Mouse (Mus musculus) ES-E14 (cell line): ENCODE results near the gene Pstpip1. TPM values are rescaled to one million over a fixed set of nuclear protein-coding genes. Genes with fewer than 3 reads are reported as not detected.
A peak's percentile ranks its signal among the peaks of the same experiment; 100 is the strongest.

ENCODE experiments used
- DNase-seq: peaks from one replicate; pipeline ENCODE4 v3.0.0-alpha.2; 2013; ENCODE audit warnings: low read depth, low spot score
- H3K27ac ChIP-seq: 2 replicates; pipeline ENCODE4 v1.5.1; 2012; ENCODE audit warnings: low read depth, mild to moderate bottlenecking, low read length, moderate library complexity, mixed read lengths; ENCODE audit not compliant: poor library complexity, insufficient read depth, severe bottlenecking
- H3K36me3 ChIP-seq: 2 replicates; pipeline ENCODE4 v1.6.1; 2012; ENCODE audit warnings: mild to moderate bottlenecking, low read length, moderate library complexity, mixed read lengths; ENCODE audit not compliant: control insufficient read depth, poor library complexity, insufficient read depth, severe bottlenecking
- H3K4me1 ChIP-seq, 2 experiments: fragments of 150-350 bp in 1 of 2; sonication (generic) in 1 of 2; 2 replicates each; pipeline ENCODE4 v1.6.1; 2012; ENCODE audit warnings: low read length in 2 of 2, mild to moderate bottlenecking in 1 of 2, mixed read lengths in 1 of 2; ENCODE audit not compliant: control insufficient read depth in 2 of 2, insufficient read depth in 2 of 2, poor library complexity in 1 of 2
- H3K4me3 ChIP-seq, 2 experiments: fragments of 150-350 bp in 1 of 2; sonication (generic) in 1 of 2; 2 replicates each; pipeline ENCODE4 v1.5.1; 2012; ENCODE audit warnings: low read length in 2 of 2, low read depth in 1 of 2, mild to moderate bottlenecking in 1 of 2, mixed read lengths in 1 of 2; ENCODE audit not compliant: insufficient read depth in 1 of 2, poor library complexity in 1 of 2, severe bottlenecking in 1 of 2
- H3K9ac ChIP-seq: 2 replicates; pipeline ENCODE4 v1.6.1; 2012; ENCODE audit warnings: low read depth, mild to moderate bottlenecking, low read length, mixed read lengths; ENCODE audit not compliant: poor library complexity, insufficient read depth, severe bottlenecking
- H3K9me3 ChIP-seq: fragments of 150-350 bp; sonication (generic); 2 replicates; pipeline ENCODE4 v1.6.1; 2012; ENCODE audit warnings: low read depth, mild to moderate bottlenecking, low read length; ENCODE audit not compliant: control insufficient read depth, insufficient read depth
- CHD2 ChIP-seq: IDR thresholded peaks from 2 replicates; pipeline ENCODE4 v1.6.1; 2014; ENCODE audit warnings: mild to moderate bottlenecking, low read depth, low read length, inconsistent platforms
- HCFC1 ChIP-seq: IDR thresholded peaks from 2 replicates; pipeline ENCODE4 v1.6.1; 2012; ENCODE audit warnings: low read length, inconsistent platforms, borderline replicate concordance; ENCODE audit not compliant: insufficient read depth
- MAFK ChIP-seq: IDR thresholded peaks from 2 replicates; pipeline ENCODE4 v1.6.1; 2014; ENCODE audit warnings: mild to moderate bottlenecking, low read depth, low read length, inconsistent platforms; ENCODE audit not compliant: insufficient read depth
- ZC3H11A ChIP-seq: IDR thresholded peaks from 2 replicates; pipeline ENCODE4 v1.6.1; 2012; ENCODE audit warnings: low read depth, mild to moderate bottlenecking, inconsistent platforms, low read length, borderline replicate concordance
- ZNF384 ChIP-seq: IDR thresholded peaks from 2 replicates; pipeline ENCODE4 v1.6.1; 2012; ENCODE audit warnings: low read depth, low read length, inconsistent platforms
- in situ Hi-C, 2 experiments: fragments of 600-800 bp; cut with MboI; formaldehyde crosslinking; loops; one replicate each; pipeline ENCODE4 v1.15.1; 2025; ENCODE audit warnings: low sequenced_read_pairs in 2 of 2, inconsistent platforms in 1 of 2; ENCODE audit not compliant: unreplicated experiment in 2 of 2
- total RNA-seq: library from RNA; depleted of rRNA; stranded (reverse); fragments of 300-350 nt; gene quantifications from 2 replicates; pipeline ENCODE4 v1.2.3, GENCODE M21; 2012; rRNA removed

Pstpip1 gene
- 10.4 and 10.5 TPM in 2 replicates for total RNA-seq

GRCm38 (mm10) chr9:56089778-56090520, at the start of gene Pstpip1:
Pstpip1 (plus strand) TSS chr9:56089962.
- Histone ChIP-seq H3K36me3 (no peaks in the 10 kb centered on the region), H3K4me3 (peak within 1 kb of the TSS; percentile 62 to 66), H3K9ac (peak within 1 kb of the TSS; percentile 65), H3K27ac (0 out of 2 replicates have a peak within 1 kb of the TSS, but pooled peaks have one; percentile 9), H3K4me1 (peaks cover 0 to 14% of the 10 kb centered on the region in 2 experiments; a peak in 2 of 4 replicates), H3K9me3 (no peaks in the 10 kb centered on the region)
- DNase-seq, result peak; percentile 34
- in situ Hi-C loops, result no loop called here
- TF ChIP-seq MAFK (no peak), ZC3H11A (no peak), CHD2 (no peak), ZNF384 (no peak), HCFC1 (no peak)

- Histone ChIP-seq H3K9ac (peak within 1 kb of the TSS; percentile 82), H3K4me3 (peak within 1 kb of the TSS; percentile 85 to 86), H3K4me1 (0 out of 4 replicates have a peak, but pooled peaks cover 0 to 2% of the 10 kb centered on the region in 2 experiments), H3K36me3 (no peaks in the 10 kb centered on the region), H3K27ac (no peak within 1 kb of the TSS), H3K9me3 (no peaks in the 10 kb centered on the region)
- DNase-seq, result peak; percentile 83
- TF ChIP-seq HCFC1 (no peak), CHD2 (0 out of 2 replicates have a peak, but pooled peaks have one; percentile 14)
- in situ Hi-C loops, result no loop called here
Observed at GRCm38 (mm10) chr9:56041372-56042180, 48.2 kb upstream of the Pstpip1 start, which contains the start of gene Rcn2. Rcn2 (plus strand) TSS chr9:56041845.

DNA sequence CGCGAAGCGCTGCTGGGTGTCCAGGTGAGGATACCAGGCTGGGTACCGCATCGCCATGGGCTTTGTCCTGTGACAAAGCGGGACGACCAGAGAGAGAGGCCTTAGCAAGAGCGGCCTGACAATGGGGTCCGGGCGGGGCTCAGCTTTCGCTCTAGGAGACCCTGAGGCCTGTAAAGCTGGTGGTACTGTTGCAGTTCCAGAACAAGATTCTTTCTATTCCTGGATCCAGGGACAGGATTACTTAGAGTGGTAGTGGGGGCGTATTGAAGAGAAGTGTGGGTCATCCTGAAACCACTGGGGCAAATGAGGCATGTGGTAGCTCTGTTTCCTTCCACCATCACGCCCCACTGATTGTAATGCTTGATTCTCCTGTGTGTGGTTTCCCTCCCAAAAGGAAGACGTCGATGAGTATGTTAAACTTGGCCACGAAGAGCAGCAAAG, 47.6 kb upstream of the Pstpip1 start:
- Histone ChIP-seq H3K9ac (peak overlapping the region; percentile 82), H3K4me3 (peak overlapping the region; percentile 85 to 86), H3K36me3 (no peaks in the 10 kb centered on the region), H3K4me1 (0 out of 4 replicates have a peak, but pooled peaks cover 0 to 2% of the 10 kb centered on the region in 2 experiments), H3K27ac (no peak overlapping the region), H3K9me3 (no peaks in the 10 kb centered on the region)
- in situ Hi-C loops, result no loop called here
- peak; percentile 31 for DNase-seq
- TF ChIP-seq CHD2, result no peak
- TF ChIP-seq MAFK, result no peak
- TF ChIP-seq HCFC1, result no peak
- no peak for TF ChIP-seq ZNF384
- TF ChIP-seq ZC3H11A, result no peak

DNA sequence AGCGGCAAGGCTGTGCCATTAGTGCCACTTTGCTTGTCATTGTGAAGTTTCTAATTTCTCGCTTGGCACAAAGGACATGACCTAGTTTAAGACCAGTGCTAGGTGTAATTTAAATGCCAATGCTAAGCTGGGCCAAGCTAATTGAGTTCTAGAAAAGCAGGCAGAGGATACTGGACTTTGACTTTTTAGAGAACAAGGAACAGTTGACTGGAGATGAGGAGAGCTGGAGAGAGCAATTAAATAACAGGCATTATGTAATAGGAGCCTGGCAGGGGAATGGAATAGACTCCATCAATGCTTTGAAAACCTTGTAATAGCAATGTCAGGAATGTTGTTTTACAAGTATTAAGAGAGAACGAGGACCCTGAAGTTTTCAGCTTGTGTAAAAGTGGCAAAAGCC, 36.0 kb upstream of the Pstpip1 start:
- no peak overlapping the region for H3K4me3 ChIP-seq
- peaks cover 0 to 5% of the 10 kb centered on the region in 2 experiments; a peak in 1 of 4 replicates for H3K4me1 ChIP-seq
- peaks cover 2% of the 10 kb centered on the region; the same call in 1 of the 2 replicates for H3K36me3 ChIP-seq
- H3K9ac ChIP-seq, result no peak overlapping the region
- no peak overlapping the region for H3K27ac ChIP-seq
- no peak for DNase-seq
- H3K9me3 ChIP-seq, result no peaks in the 10 kb centered on the region
- in situ Hi-C loops, result no loop called here
- TF ChIP-seq CHD2, result no peak
- TF ChIP-seq HCFC1, result no peak
- no peak for TF ChIP-seq MAFK
- no peak for TF ChIP-seq ZNF384
- TF ChIP-seq ZC3H11A, result no peak
